Mouse (Mus musculus) urinary bladder, adult 2 months (tissue): ENCODE data around the gene Mageb1. TPM values are rescaled to one million over a fixed set of nuclear protein-coding genes. Genes with fewer than 3 reads are reported as not detected.
"Not testable (repeated sequence)": the region's sequence is repeated elsewhere in the genome, so short reads cannot be mapped to it uniquely, and the experiment has no call there.

Source experiments
- DNase-seq: peaks from one replicate; pipeline ENCODE4 v3.0.0; 2022; ENCODE audit warnings: low spot score
- polyA plus RNA-seq: library from polyadenylated mRNA; depleted of rRNA; stranded (reverse); fragments of >200 nt; gene quantifications from 2 replicates; pipeline ENCODE4 v1.2.3, GENCODE M21; 2012; rRNA removed

Mageb1 gene
- not detected in 2 replicates for polyA plus RNA-seq

- DNase-seq: not testable (repeated sequence)
These were observed at the start of gene Mageb1 for GRCm38 (mm10) chrX:92016233-92016632. Mageb1 (minus strand) TSS chrX:92016333.

Other genes starting within 250 kb of the Mageb1 start
- gene Mageb5, start 233.3 kb downstream of the Mageb1 start, polyA plus RNA-seq: not detected in 2 replicates